In the genomic region with DNA sequence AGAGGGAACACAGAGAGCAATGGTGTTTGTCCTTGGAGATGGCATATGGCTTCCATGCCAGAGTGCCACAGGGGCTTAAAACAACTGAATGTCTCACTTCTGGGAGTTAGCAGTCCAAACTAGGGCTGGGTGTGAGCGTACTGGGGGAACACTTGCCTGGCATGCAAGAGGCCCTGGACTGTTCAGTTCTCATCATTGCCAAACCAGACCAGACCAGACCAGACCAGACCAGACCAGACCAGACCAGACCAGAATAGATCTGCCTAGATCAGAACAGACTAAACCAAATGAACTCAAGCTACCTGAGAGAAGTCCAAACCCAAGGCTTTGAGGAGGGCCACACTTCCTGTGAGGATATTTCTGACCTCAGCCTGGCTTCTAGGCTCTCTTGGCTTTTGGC, we compare ENCODE assay signal across 13 mouse cellular contexts.
"Had no signal": no experiment of that assay in that cellular context is flagged by ENCODE, and none has a peak within 500 bp of the region (broad histone marks: within the 10 kb centered on the region; RNA-seq: fewer than 3 reads in every experiment).

No protein-coding gene starts in this region.

- H3K4me1 ChIP-seq: limb, embryonic 15.5 days; liver, embryonic 12.5 days; midbrain, embryonic 13.5 days had no signal

- H3K4me2 ChIP-seq: kidney, embryonic 15.5 days; limb, embryonic 15.5 days; liver, embryonic 12.5 days; lung, embryonic 15.5 days; midbrain, embryonic 13.5 days; neural tube, embryonic 13.5 days had no signal

- H3K9ac ChIP-seq: kidney, embryonic 15.5 days; limb, embryonic 15.5 days; liver, embryonic 12.5 days; lung, embryonic 15.5 days; midbrain, embryonic 13.5 days; neural tube, embryonic 13.5 days had no signal

- H3K36me3 ChIP-seq: kidney, embryonic 15.5 days; limb, embryonic 15.5 days; liver, embryonic 12.5 days; lung, embryonic 15.5 days; midbrain, embryonic 13.5 days; neural tube, embryonic 13.5 days had no signal

- ATAC-seq: liver, embryonic 12.5 days; midbrain, embryonic 13.5 days had no signal

- H3K9me3 ChIP-seq: kidney, embryonic 15.5 days; limb, embryonic 15.5 days; liver, embryonic 12.5 days; lung, embryonic 15.5 days; midbrain, embryonic 13.5 days; neural tube, embryonic 13.5 days had no signal

- DNase-seq: kidney, adult 18-20 months; kidney, postnatal 36 days; lung, postnatal 14 days; right cerebral cortex, postnatal 4 days; spleen, adult 18-20 months; thymus, postnatal 36 days had no signal

- H3K27me3 ChIP-seq: kidney, embryonic 15.5 days; limb, embryonic 15.5 days; liver, embryonic 12.5 days; lung, embryonic 15.5 days; midbrain, embryonic 13.5 days; neural tube, embryonic 13.5 days had no signal

- H3K4me3 ChIP-seq: kidney, embryonic 15.5 days; left cerebral cortex, adult 2 months; limb, embryonic 15.5 days; liver, embryonic 12.5 days; lung, embryonic 15.5 days; midbrain, embryonic 13.5 days; neural tube, embryonic 13.5 days had no signal

- H3K27ac ChIP-seq: kidney, embryonic 15.5 days; left cerebral cortex, adult 2 months; limb, embryonic 15.5 days; liver, embryonic 12.5 days; lung, embryonic 15.5 days; midbrain, embryonic 13.5 days; neural tube, embryonic 13.5 days had no signal
